Comparison of ENCODE assay signal across 10 mouse cellular contexts in genomic region chr2:49730183-49730582, GRCm38 (mm10). TPM values are rescaled to one million over a fixed set of nuclear protein-coding genes. Genes with fewer than 3 reads are reported as not detected.
DNase-seq lines count a peak whose midpoint lies in the region; ATAC-seq lines count a peak whose summit lies in the region.
"Had no signal": no experiment of that assay in that cellular context is flagged by ENCODE, and none has a peak within 500 bp of the region (broad histone marks: within the 10 kb centered on the region; RNA-seq: fewer than 3 reads in every experiment).

No protein-coding gene starts in this region.

- H3K27me3 ChIP-seq in megakaryocyte, embryonic 14.5 days (replicated peaks): peaks cover 3% of the 10 kb centered on the region
- H3K27me3 ChIP-seq in liver, embryonic 11.5 days (replicated peaks; ENCODE audit: control insufficient read depth, insufficient read depth, low read length): no peaks in the 10 kb centered on the region
- no peaks in the 10 kb centered on the region for H3K27me3 ChIP-seq in stomach, embryonic 15.5 days (replicated peaks)
- H3K27me3 ChIP-seq in kidney, embryonic 14.5 days (ENCODE audit: control insufficient read depth, insufficient read depth, low read length): no peaks in the 10 kb centered on the region
- no peaks in the 10 kb centered on the region for H3K27me3 ChIP-seq in neural tube, embryonic 15.5 days (replicated peaks)

- H3K4me3 ChIP-seq in megakaryocyte, embryonic 14.5 days (replicated peaks): peak overlapping the region; percentile 83
- H3K4me3 ChIP-seq in liver, embryonic 11.5 days (ENCODE audit: low read depth, low read length): peak overlapping the region; percentile 31; the same call in 1 of the 2 replicates
- no peak overlapping the region for H3K4me3 ChIP-seq in stomach, embryonic 15.5 days (replicated peaks)
- no peak overlapping the region for H3K4me3 ChIP-seq in kidney, embryonic 14.5 days (ENCODE audit: low read length)
- no peak overlapping the region for H3K4me3 ChIP-seq in neural tube, embryonic 15.5 days (replicated peaks)

- no peaks in the 10 kb centered on the region for H3K36me3 ChIP-seq in megakaryocyte, embryonic 14.5 days (replicated peaks; ENCODE audit: low read length)
- no peaks in the 10 kb centered on the region for H3K36me3 ChIP-seq in liver, embryonic 11.5 days (ENCODE audit: control insufficient read depth, insufficient read depth, low read length)
- no peaks in the 10 kb centered on the region for H3K36me3 ChIP-seq in stomach, embryonic 15.5 days
- no peaks in the 10 kb centered on the region for H3K36me3 ChIP-seq in kidney, embryonic 14.5 days (ENCODE audit: control insufficient read depth, insufficient read depth, low read length)
- H3K36me3 ChIP-seq in neural tube, embryonic 15.5 days: peaks cover 33% of the 10 kb centered on the region

- H3K9ac ChIP-seq in liver, embryonic 11.5 days (ENCODE audit: low read depth, low read length): 0 out of 2 replicates have a peak overlapping the region, but pooled peaks have one; percentile 43
- H3K9ac ChIP-seq in stomach, embryonic 15.5 days: no peak overlapping the region
- no peak overlapping the region for H3K9ac ChIP-seq in kidney, embryonic 14.5 days (ENCODE audit: low read depth, low read length)
- no peak overlapping the region for H3K9ac ChIP-seq in neural tube, embryonic 15.5 days (replicated peaks)

- H3K4me2 ChIP-seq in liver, embryonic 11.5 days: peak overlapping the region; percentile 62
- no peak overlapping the region for H3K4me2 ChIP-seq in stomach, embryonic 15.5 days
- no peak overlapping the region for H3K4me2 ChIP-seq in kidney, embryonic 14.5 days (replicated peaks; ENCODE audit: low read depth, low read length)
- no peak overlapping the region for H3K4me2 ChIP-seq in neural tube, embryonic 15.5 days

- peak overlapping the region; percentile 70 for H3K27ac ChIP-seq in liver, embryonic 11.5 days (ENCODE audit: low read depth, low read length)
- no peak overlapping the region for H3K27ac ChIP-seq in stomach, embryonic 15.5 days
- no peak overlapping the region for H3K27ac ChIP-seq in kidney, embryonic 14.5 days (ENCODE audit: low read depth, low read length)
- H3K27ac ChIP-seq in neural tube, embryonic 15.5 days (replicated peaks): no peak overlapping the region

- peak; percentile 60 for DNase-seq in c-Kit-negative CD71-positive TER-119-positive erythroid progenitor cells, embryonic 14.5 days (ENCODE audit: low read depth, low spot score)
- peak; percentile 47 for DNase-seq in liver, embryonic 11.5 days (ENCODE audit: low spot score)
- no peak for DNase-seq in kidney, adult 11 months
- DNase-seq: cerebellum, adult 11 months; kidney, postnatal 14 days had no signal

- ATAC-seq in megakaryocyte, adult 5-6 weeks (ENCODE audit: poor library complexity, severe bottlenecking): no peak
- peak; percentile 98 for ATAC-seq in liver, embryonic 11.5 days (replicated peaks; ENCODE audit: low FRiP score)
- peak; percentile 84 for ATAC-seq in stomach, embryonic 15.5 days (ENCODE audit: insufficient read depth, low FRiP score, low read depth)
- ATAC-seq in kidney, embryonic 14.5 days (ENCODE audit: low FRiP score, low TSS enrichment): no peak
- no peak for ATAC-seq in neural tube, embryonic 15.5 days (ENCODE audit: low FRiP score)

- H3K4me1 ChIP-seq in megakaryocyte, embryonic 14.5 days: peaks cover 67% of the 10 kb centered on the region
- H3K4me1 ChIP-seq in liver, embryonic 11.5 days (replicated peaks; ENCODE audit: control insufficient read depth, insufficient read depth, low read length): peaks cover 16% of the 10 kb centered on the region
- H3K4me1 ChIP-seq in stomach, embryonic 15.5 days: 0 out of 2 replicates have a peak, but pooled peaks cover 4% of the 10 kb centered on the region
- H3K4me1 ChIP-seq in kidney, embryonic 14.5 days (ENCODE audit: control insufficient read depth, insufficient read depth, low read length): 0 out of 2 replicates have a peak, but pooled peaks cover 13% of the 10 kb centered on the region
- peaks cover 11% of the 10 kb centered on the region for H3K4me1 ChIP-seq in neural tube, embryonic 15.5 days

- 9% methylated on average over 5 of the region's 5 CpGs for WGBS in liver, embryonic 11.5 days
- 25% methylated on average over 5 of the region's 5 CpGs for WGBS in stomach, embryonic 15.5 days
- 28% methylated on average over 5 of the region's 5 CpGs for WGBS in kidney, embryonic 14.5 days
- WGBS in neural tube, embryonic 15.5 days: 41% methylated on average over 5 of the region's 5 CpGs

- H3K9me3 ChIP-seq in megakaryocyte, embryonic 14.5 days: no peaks in the 10 kb centered on the region
- no peaks in the 10 kb centered on the region for H3K9me3 ChIP-seq in liver, embryonic 11.5 days (ENCODE audit: control insufficient read depth, low read length)
- H3K9me3 ChIP-seq in stomach, embryonic 15.5 days: no peaks in the 10 kb centered on the region
- H3K9me3 ChIP-seq in kidney, embryonic 14.5 days (ENCODE audit: control insufficient read depth, low read length): no peaks in the 10 kb centered on the region
- no peaks in the 10 kb centered on the region for H3K9me3 ChIP-seq in neural tube, embryonic 15.5 days (replicated peaks)

RNA-seq across cellular contexts. Expression of gene Lypd6b, which starts 57.3 kb away (rescaled TPM):
- polyA plus RNA-seq in megakaryocyte, embryonic 14.5 days (2012; ENCODE audit: insufficient read depth, low replicate concordance): not detected in 2 replicates
- 0.09 and 0.27 TPM in 2 replicates for total RNA-seq in megakaryocyte, adult 5-6 weeks (2015)
- total RNA-seq in megakaryocyte, adult 5-6 weeks (2017): 0.20 and 0.26 TPM in 2 replicates
- 0.47 and 0.48 TPM in 2 replicates for polyA plus RNA-seq in liver, embryonic 11.5 days (2014; fragmentation: Nextera tagmentation; extraction: Ambion mirVana)
- 18.0 and 18.1 TPM in 2 replicates for polyA plus RNA-seq in stomach, embryonic 15.5 days (2015; fragmentation: Nextera tagmentation; extraction: Ambion mirVana)
- polyA plus RNA-seq in kidney, embryonic 14.5 days (2014; fragmentation: Nextera tagmentation; extraction: Ambion mirVana): 8.4 and 11.4 TPM in 2 replicates
- polyA plus RNA-seq in neural tube, embryonic 15.5 days (2015; fragmentation: Nextera tagmentation; extraction: Ambion mirVana): 20.7 and 22.1 TPM in 2 replicates

Comparison
In these comparisons a context has a peak if more than half of its experiments do, and no peak if none do; other contexts are left out.
1. H3K4me3 ChIP-seq: peak in megakaryocyte, embryonic 14.5 days (single experiment) and liver, embryonic 11.5 days (single experiment); none in stomach, embryonic 15.5 days (single experiment), kidney, embryonic 14.5 days (single experiment) and neural tube, embryonic 15.5 days (single experiment).
2. ATAC-seq: peak in liver, embryonic 11.5 days (single experiment) and stomach, embryonic 15.5 days (single experiment); none in megakaryocyte, adult 5-6 weeks (single experiment), kidney, embryonic 14.5 days (single experiment) and neural tube, embryonic 15.5 days (single experiment).